Mouse (Mus musculus): ENCODE results near the gene H2-Q6.
"Not testable (repeated sequence)": the region's sequence is repeated elsewhere in the genome, so short reads cannot be mapped to it uniquely, and the experiment has no call there.

H2-Q6 gene

DNA sequence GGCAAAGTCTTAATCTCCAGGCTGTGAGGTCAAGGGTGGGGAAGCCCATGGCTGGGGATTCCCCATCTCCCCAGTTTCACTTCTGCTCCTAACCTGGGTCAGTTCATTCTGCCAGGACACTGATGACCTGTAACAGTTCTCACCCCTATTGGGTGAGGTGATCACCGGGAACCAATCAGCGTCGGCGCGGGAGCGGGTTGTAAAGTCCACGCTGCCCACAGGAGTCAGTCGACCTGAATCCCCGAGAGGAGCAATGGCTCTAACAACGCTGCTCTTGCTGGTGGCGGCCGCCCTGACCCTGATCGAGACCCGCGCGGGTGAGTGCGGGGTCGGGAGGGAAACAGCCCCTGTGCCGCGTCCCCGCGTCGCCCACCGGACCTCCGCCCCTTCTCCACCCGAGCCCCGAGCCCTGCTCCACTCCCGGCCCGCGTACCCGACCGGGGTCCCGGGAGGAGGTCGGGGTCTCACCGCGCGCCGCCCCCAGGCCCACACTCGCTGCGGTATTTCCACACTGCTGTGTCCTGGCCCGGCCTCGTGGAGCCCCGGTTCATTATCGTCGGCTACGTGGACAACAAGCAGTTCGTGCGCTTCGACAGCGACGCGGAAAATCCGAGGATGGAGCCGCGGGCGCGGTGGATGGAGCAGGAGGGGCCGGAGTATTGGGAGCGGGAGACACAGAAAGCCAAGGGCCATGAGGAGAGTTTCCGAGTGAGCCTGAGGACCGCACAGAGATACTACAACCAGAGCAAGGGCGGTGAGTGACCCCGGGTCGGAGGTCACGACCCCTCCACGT is at the start of gene H2-Q6:
Gene H2-Q6, plus strand, starts transcription at position 227 of the 793 bp plus-strand sequence.
- DNase-seq (ENCODE audit: low read depth, low spot score): not testable (repeated sequence)

DNA sequence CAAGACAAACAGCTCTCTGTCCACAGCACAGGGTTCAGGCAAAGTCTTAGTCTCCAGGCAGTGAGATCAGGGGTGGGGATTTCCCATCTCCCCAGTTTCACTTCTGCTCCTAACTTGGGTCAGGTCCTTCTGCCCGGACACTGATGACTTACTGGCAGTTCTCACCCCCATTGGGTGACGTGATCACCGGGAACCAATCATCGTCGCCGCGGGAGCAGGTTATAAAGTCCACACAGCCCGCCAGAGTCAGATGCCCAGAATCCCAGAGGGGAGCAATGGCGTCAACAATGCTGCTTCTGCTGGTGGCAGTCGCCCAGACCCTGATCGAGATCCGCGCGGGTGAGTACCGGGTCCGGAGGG is 45.3 kb upstream of the H2-Q6 start, which contains the start of gene H2-Q4:
Gene H2-Q4, plus strand, starts transcription at position 249 of the 360 bp plus-strand sequence.
- DNase-seq (ENCODE audit: low read depth, low spot score): no peak

- DNase-seq (ENCODE audit: low read depth, low spot score): peak; percentile 9
Observed at GRCm38 (mm10) chr17:35379729-35380451, 44.8 kb upstream of the H2-Q6 start.

- DNase-seq (ENCODE audit: low read depth, low spot score): not testable (repeated sequence)
Observed at GRCm38 (mm10) chr17:35389796-35390195, 34.9 kb upstream of the H2-Q6 start.

GRCm38 (mm10) chr17:35392671-35393070 is 32.0 kb upstream of the H2-Q6 start:
- not testable (repeated sequence) for DNase-seq (ENCODE audit: low read depth, low spot score)

DNA sequence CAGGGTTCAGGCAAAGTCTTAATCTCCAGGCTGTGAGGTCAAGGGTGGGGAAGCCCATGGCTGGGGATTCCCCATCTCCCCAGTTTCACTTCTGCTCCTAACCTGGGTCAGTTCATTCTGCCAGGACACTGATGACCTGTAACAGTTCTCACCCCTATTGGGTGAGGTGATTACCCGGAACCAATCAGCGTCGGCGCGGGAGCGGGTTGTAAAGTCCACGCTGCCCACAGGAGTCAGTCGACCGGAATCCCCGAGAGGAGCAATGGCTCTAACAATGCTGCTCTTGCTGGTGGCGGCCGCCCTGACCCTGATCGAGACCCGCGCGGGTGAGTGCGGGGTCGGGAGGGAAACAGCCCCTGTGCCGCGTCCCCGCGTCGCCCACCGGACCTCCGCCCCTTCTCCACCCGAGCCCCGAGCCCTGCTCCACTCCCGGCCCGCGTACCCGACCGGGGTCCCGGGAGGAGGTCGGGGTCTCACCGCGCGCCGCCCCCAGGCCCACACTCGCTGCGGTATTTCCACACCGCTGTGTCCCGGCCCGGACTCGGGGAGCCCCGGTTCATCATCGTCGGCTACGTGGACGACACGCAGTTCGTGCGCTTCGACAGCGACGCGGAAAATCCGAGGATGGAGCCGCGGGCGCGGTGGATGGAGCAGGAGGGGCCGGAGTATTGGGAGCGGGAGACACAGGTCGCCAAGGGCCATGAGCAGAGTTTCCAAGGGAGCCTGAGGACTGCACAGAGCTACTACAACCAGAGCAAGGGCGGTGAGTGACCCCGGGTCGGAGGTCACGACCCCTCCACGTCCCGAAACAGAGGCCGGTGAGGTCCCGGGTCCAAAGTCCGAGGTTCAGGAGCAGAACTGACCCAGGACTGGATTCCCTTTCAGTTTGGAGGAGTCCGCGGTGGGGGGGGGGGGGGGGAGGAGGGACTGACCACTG is 30.5 kb upstream of the H2-Q6 start:
- not testable (repeated sequence) for DNase-seq (ENCODE audit: low read depth, low spot score)

DNA sequence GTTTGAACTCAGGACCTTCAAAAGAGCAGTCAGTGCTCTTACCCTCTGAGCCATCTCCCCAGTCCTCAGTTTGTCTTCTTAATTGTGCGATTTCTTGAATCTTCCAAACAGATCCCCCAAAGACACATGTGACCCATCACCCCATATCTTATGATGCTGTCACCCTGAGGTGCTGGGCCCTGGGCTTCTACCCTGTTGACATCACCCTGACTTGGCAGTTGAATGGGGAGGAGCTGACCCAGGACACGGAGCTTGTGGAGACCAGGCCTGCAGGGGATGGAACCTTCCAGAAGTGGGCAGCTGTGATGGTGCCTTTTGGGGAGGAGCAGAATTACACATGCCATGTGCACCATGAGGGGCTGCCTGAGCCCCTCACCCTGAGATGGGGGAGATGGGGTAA is 27.7 kb upstream of the H2-Q6 start:
- not testable (repeated sequence) for DNase-seq (ENCODE audit: low read depth, low spot score)

DNA sequence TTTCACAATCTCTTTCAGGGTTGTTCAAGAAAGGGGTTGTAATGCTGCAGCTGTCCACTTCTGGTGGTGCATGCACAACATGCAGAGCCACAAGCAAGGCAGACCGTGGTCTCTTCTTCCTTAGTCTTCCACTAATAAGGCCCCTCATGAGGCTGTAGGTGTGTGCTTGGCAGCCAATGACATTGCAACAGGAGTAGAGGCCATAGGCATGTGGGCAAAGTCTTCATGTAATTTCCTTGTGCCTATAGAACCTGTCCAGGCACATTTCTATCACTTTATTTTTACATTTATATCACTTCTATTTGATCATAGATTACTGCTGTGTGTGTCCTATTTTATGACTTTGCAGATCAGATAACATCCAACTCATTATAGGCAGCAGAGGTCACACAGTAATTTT is 11.6 kb upstream of the H2-Q6 start:
- DNase-seq (ENCODE audit: low read depth, low spot score): not testable (repeated sequence)

DNA sequence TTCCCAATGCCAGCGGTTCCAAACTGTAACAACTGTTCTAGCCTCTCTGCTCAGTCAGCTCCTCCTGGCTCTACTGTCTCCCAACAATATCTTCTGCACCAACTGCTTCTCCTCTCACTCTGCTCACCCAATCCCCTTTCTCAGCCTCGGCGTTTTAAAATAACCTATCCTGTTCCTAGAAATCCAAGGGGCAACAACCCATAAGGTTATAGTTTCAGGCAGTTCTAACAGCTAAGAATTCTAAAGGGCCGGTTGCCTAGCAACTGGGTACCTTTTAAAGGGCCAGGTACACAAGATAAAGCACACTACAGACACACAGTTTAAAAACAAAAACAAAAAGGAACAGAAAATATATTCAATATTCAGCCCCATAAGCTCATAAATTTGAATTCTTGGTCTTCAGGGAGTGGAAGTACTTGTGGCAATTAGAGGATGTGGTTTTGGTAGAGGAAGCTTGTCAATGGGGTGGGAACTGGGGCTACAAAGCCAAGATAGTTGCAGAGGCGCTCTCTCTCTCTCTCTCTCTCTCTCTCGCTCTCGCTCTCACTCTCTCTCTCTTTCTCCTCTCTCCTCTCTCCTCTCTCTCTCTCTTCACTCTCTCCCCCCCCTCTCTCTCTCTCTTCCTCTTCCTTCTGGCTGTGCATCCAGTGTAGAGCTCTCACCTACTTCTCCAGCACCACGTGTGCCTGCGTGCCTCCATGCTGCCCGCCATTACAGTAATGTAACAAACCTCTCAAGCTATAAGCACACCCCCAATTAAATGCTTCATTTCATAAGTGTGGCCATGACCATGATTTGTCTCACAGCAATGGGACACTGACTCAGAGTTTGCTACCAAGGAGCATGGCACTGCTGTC is 9.1 kb upstream of the H2-Q6 start:
- DNase-seq (ENCODE audit: low read depth, low spot score): not testable (repeated sequence)

DNA sequence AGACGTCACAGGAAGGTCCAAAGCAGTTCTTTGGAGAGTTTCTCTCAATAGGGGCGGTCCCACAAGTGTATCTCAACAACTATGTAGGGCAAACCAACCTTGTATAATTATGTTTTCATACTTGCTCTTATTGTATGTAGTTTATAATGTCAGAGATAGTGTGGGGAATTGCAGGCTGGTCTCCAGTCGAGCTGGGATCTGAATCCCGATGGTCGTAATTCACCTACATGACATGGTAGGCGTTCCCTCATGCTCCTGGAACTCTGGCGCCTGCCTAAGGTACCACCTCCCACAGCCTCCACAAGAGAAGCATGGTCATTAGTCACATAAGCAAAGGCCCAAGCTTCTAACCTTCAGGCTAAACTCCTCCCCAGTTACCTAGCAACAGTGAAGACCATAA is 5.9 kb upstream of the H2-Q6 start:
- DNase-seq (ENCODE audit: low read depth, low spot score): no peak

GRCm38 (mm10) chr17:35419564-35419963 is 5.1 kb upstream of the H2-Q6 start:
- DNase-seq (ENCODE audit: low read depth, low spot score): not testable (repeated sequence)

GRCm38 (mm10) chr17:35420206-35420810 is 4.3 kb upstream of the H2-Q6 start:
- DNase-seq (ENCODE audit: low read depth, low spot score): not testable (repeated sequence)

DNA sequence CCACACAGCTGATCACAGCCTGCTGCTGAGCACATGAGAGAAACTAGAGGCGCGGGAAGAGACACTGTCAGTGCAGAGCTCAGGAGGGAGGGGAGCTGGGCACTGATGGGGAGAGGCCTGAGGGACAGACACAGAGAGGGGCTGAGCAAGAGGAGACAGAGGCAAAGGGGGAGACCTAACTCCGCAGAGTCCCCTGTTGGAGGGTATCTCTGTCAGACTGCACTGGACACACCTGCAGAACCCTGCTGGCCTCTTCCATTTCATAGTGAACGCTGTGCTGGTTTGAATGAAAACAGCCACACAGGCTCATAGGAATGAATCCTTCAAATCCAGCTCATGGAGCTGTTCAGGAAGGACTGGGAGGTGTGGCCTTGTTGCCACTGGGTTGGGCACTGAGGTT is 3.3 kb upstream of the H2-Q6 start:
- not testable (repeated sequence) for DNase-seq (ENCODE audit: low read depth, low spot score)

DNA sequence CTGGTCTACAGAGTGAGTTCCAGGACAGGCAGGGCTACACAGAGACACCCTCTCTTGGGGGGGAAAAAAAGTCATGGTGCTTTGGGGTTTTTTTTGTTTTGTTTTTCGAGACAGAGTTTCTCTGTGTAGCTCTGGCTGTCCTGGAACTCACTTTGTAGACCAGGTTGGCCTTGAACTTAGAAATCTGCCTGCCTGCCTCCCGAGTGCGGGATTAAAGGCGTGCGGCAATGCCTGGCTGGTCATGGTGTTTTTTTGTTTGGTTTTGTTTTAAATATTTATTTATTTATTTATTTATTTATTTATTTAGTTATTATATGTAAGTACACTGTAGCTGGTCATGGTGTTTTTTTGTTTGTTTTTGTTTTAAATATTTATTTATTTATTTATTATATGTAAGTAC is 2.3 kb upstream of the H2-Q6 start:
- DNase-seq (ENCODE audit: low read depth, low spot score): not testable (repeated sequence)

DNA sequence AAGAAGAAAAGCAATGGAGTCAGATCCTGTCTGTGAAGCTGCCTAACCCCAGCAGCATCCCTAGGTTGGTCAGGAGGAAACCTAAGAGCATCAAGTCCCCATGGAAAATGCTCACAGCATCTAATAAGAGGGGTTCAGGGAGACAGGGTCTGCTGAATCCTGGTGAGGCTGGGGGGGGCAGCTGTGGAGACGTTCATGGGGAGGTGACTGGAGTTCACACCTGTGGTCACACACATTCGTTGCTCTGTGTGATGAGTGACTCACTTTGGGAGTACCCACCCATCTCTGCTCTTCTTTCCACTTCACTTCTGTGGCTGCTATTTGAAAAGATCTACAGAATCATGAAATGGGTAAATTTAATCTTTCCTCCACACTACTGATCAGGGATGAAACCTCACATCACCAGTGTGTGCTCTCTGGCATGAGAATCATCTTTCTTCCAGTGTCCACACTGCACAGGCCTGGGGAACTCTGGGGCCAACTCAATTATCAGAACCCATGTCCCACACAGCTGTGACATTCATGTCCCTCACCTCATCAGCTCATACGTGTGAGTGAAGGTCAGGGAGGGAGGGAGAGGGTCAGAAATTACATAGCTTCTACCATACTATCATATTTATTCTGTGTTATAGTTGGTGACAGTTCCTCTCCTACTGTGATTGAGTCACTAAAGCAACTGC is 1.4 kb upstream of the H2-Q6 start:
- DNase-seq (ENCODE audit: low read depth, low spot score): not testable (repeated sequence)

DNA sequence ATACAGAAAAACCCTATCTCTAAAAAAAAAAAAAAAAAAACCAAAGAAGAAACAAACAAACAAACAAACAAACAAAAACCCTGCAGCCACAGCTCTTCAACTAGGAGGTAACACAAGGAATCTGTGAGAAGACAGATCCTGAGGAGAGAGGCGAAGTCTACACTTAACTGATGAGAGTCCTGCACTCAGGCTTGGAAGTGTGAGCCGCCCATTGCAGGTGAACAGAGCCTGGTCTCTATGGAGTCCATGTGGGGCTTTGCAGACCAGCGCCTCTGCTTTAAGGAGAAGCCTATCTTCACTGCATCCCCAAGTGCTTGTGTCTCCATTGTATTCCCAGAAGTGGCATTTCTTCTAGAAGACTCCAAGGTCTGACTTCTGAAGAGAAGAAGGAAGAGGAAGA is 544 bp upstream of the H2-Q6 start:
- not testable (repeated sequence) for DNase-seq (ENCODE audit: low read depth, low spot score)

GRCm38 (mm10) chr17:35425474-35425873 is 824 bp downstream of the H2-Q6 start:
- not testable (repeated sequence) for DNase-seq (ENCODE audit: low read depth, low spot score)

DNA sequence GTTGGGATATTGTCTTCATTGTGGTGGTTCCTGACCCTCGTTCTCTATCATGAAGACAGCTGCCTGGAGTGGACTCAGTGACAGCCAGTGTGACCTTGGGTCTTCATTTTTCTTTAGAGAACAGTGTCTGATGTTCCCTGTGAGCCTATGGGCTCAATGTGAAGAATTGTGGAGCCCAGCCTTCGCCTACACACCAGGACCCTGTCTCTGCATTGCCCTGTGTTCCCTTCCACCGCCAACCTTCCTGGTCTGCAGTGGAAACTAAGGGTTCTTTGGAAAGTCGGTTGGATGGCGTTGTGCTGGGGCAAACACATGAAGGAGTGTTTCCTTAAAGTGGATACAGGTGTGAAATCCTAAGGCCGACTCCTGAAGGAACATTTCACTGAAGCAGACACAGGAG is 4.2 kb downstream of the H2-Q6 start:
- not testable (repeated sequence) for DNase-seq (ENCODE audit: low read depth, low spot score)

DNA sequence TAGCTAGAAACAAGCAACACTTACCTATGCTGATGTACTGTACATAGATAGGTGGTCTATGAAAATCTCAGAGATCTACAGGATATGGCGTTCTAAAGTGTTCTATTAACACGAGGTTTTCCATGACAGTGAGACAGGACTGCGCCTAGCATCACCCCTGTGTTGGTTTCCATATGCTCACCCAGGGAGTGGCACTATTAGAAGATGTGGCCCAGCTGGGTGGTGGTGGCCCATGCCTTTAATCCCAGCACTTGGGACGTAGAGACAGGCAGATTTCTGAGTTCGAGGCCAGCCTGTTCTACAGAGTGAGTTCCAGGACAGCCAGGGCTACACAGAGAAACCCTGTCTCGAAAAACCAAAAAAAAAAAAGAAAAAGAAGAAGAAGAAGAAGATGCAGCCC is 6.0 kb downstream of the H2-Q6 start:
- not testable (repeated sequence) for DNase-seq (ENCODE audit: low read depth, low spot score)

DNA sequence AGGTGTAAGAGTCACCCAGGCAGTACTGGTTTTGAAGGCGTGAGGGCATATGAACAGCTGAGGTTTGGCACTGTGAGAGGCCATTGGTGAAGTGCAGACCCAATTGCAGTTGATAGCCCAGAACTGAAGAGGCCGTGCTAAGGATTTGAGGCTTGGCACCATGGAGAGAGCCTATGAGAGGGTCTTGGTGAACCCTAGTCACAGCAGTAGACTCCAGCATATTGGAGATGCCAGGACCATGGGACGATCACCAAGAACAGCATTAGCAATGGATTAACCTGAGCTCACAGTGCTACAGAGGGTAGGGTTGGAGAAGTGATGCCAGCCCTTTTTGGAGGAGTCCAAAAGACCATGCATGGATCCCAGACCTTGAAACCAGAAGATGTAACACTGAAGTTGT is 7.5 kb downstream of the H2-Q6 start:
- DNase-seq (ENCODE audit: low read depth, low spot score): not testable (repeated sequence)
